Mouse (Mus musculus): Measurements from ENCODE around the gene Esrrg.

The Esrrg gene

GRCm38 (mm10) chr1:187907871-187908270, 299.3 kb downstream of the Esrrg start:
- no peak for DNase-seq (ENCODE audit: low spot score in 2 of 2)

- DNase-seq (ENCODE audit: low spot score in 2 of 2) = no peak
Measured at GRCm38 (mm10) chr1:187910718-187911117, 302.1 kb downstream of the Esrrg start.

DNA sequence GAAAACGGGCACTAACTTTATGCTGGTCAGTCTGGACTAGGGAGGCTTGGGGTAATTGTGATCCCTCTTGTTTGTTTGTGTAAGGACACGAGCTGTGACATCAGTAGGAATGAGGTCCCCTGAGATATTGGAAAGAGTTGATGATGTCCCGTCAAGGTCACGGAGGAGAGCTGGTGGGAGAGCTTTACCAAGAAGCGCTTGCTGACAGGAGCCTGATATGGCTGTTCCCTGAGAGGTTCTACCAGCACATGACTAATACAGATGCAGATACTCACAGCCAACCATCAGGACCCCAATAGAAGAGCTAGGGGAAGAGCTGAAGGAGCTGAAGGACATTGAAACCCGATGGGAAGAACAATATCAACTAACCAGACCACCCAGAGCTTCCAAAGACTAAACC, 302.6 kb downstream of the Esrrg start:
- no peak for DNase-seq (ENCODE audit: low spot score in 2 of 2)

GRCm38 (mm10) chr1:187918303-187918702, 309.7 kb downstream of the Esrrg start:
- DNase-seq (ENCODE audit: low spot score in 2 of 2) = no peak

DNA sequence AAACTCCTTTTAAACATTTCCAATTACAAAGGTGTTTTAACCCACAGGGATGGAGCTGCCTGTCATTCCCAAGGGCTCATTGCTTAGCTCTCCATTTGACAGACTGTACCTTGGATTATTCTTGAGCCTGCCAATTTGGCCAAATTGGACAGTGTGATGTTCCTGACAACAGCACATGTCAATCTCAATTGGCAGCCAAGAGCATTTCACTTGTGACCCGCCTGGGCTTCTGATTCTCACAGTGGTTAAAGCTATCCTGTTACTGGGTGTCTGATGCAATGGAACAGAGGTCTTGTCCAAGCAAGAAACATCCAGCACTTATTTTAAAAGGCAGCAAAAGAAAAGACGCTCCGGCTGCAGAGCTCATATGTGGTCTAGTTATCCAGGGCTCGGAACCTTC, 310.3 kb downstream of the Esrrg start:
- DNase-seq (ENCODE audit: low spot score in 2 of 2) = no peak

- DNase-seq (ENCODE audit: low spot score in 2 of 2) = no peak
Measured at GRCm38 (mm10) chr1:187920156-187920777, 311.7 kb downstream of the Esrrg start.

DNA sequence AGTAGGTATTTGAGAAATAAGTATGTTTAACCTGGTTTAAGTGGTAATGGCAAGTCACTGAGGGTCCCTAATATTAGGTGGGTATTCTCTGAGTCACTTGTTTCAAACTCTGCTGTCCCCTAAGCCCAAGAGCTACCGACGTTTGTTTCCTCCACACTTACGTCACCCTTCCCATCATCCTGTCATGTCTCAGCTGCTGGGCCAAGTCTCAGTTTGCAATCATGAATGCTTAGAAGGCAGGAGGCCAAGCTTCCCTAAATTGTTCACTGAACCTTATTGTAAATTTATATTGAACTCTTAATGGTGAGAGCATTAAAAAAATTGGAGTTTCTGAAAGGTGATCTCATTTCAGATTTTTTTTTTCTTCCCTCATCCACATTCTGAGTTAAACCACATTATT, 322.6 kb downstream of the Esrrg start:
- DNase-seq (ENCODE audit: low spot score in 2 of 2) = no peak

DNA sequence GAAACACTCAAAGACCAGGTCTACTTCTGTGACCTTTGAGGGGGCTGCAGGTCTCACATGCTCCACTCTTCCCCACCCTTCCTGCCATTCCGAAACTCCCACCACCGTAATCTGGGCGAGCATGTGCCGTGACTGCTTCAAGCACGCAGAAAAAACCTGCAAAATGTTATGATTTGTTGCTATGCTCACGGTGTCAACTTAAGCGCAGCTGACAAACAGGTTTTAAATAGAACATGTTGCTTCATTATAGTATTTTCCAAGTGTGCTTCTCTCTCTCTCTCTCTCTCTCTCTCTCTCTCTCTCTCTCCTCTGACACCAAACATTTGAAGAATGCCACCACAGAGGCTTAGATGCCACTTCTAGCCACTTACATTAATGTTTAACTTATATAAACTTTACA, 330.1 kb downstream of the Esrrg start:
- DNase-seq (ENCODE audit: low spot score in 2 of 2) = no peak

- DNase-seq (ENCODE audit: low spot score in 2 of 2) = no peak
Measured at GRCm38 (mm10) chr1:187939078-187939477, 330.5 kb downstream of the Esrrg start.

GRCm38 (mm10) chr1:187951506-187951905, 342.9 kb downstream of the Esrrg start:
- no peak for DNase-seq (ENCODE audit: low spot score in 2 of 2)

GRCm38 (mm10) chr1:187956702-187957101, 348.1 kb downstream of the Esrrg start:
- no peak for DNase-seq (ENCODE audit: low spot score in 2 of 2)

DNA sequence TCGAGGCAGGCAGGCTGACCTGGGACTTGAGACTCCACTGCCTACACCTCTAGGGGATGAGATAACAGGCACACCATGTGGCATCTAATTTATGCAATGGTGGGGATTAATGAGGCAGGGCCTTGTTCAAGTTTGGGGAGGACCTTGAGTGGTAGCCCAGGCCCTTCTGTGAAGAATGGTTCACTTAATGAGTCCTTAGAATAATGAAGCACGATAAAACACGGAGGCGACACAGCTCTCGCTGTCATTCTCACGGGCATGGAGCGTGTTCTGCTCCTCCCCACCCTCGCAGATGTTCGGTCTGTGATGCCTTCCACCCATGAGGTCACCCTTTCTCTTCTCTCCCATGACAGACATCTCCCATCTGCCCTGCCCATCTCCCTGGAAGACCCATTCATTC, 350.6 kb downstream of the Esrrg start:
- DNase-seq (ENCODE audit: low spot score in 2 of 2) = no peak

DNA sequence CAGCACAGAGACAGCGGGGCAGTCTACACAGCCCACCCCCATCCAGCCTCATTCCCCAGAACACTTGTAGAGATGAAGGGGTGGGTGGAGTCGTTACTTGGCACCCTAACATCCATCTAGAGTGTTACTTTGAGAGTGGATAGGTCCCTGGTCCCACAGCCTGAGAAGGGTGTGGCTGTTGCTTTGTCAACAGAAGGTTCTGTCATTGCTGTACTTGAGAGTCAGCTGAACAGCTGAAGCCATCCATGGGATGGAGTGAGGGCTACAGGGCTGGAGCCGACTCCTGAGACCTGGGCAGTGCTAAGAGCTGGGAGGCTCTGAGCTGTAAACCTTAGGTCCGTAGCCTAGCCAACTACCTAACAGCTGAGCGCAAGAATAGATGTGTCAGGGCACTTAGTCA, 352.9 kb downstream of the Esrrg start:
- DNase-seq (ENCODE audit: low spot score in 2 of 2) = no peak

GRCm38 (mm10) chr1:187964829-187965760, 356.5 kb downstream of the Esrrg start:
- DNase-seq (ENCODE audit: low spot score in 2 of 2) = no peak

DNA sequence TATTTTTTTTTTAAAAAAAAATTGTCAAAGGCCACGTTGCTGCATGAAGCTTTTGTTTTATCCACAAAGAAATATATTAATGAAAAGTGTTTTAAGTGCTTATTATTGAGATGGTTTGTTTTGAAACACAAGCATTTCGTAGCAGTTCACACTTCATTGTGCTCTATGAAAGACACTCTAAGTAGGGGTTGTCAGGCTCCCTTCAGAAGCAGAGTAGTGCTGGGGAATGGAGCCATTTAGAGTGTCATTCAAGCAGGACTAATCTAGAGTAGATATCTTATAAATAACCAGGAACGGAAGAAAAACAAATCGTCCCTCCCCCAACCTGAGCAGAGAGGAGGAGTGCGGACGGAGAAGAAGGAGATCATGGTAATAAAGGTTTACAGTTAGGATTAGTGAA, 357.3 kb downstream of the Esrrg start:
- no peak for DNase-seq (ENCODE audit: low spot score in 2 of 2)

DNA sequence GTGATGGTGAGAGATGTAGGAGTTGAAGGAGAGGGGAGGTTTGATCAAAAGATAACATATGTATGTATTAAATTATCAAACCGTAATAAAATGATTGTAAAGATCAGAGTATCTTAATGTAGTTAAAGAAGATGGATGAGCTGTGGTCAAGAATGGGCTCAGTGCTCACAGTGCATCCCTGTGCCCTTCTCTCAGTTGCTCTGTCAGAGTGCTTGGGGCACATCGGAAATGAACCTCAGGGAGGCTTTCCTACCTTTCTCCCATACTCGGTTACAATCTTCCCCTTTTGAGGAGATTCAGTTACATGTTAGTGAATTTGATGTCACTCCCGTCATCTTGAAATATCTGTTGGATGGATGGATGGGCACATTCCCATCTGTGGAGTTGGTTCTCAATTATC, 359.8 kb downstream of the Esrrg start:
- DNase-seq (ENCODE audit: low spot score in 2 of 2) = no peak

- DNase-seq (ENCODE audit: low spot score in 2 of 2) = no peak
Measured at GRCm38 (mm10) chr1:187969491-187969890, 360.9 kb downstream of the Esrrg start.

DNA sequence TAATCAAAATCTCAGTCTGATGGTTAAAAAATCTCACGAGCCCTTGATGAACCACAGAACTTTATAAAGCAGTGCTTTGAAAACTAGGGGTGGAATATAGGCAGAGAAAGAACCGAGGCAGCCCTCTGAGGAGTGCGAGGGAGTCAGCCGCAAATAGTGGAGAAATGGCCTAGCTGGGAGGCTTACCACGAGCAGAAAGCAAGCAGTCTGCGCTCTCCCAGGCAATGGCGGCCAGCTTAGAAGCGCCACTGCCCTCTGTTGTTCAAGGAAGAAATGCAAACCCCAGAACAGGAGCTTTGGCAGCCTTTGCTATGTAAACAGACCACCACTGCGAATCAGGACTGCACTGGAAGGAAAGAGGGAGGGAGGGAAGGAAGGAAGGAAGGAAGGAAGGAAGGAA, 365.8 kb downstream of the Esrrg start:
- DNase-seq (ENCODE audit: low spot score in 2 of 2) = no peak

DNA sequence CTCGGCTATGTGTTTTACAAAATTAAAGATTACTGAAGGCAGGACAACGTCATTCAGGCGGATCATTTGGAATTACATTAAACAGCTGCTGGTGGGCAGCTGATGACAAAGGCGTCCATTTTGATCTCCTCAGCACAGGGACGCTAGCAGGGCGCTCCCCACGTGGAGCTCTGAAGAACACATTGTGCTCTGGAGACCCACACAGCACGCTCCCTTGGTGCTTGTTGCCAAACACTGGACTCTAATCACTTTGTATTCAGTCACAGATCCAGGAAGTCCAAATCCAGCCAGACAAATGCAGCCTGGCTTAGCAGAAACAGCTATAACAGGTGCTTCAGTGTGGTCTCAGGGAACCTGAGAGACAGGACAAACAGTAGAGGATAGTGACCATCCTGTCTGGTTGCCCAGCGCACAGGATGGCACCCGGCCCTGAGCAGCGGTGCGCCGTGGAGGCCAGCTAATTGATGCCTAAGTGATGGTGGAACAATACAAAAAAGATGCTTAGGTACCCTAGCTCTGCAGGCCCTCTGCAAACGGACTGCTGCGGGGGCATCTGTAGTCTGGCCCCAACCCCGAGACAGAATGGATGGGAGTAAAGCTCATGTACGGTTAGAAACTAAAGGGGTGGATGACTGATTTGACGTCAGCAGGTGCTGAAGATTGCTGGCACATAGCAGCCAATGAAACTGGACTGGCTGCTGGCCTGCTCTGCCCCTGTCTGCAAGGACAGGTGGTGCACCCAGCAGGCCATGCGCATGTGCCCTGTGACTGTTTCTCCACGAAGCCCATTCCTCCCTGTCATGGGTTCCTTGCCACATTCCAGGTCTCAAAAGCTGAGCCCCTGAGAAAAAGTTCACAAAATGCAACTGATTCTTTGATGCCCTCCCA, 367.1 kb downstream of the Esrrg start:
- DNase-seq (ENCODE audit: low spot score in 2 of 2) = no peak

- DNase-seq (ENCODE audit: low spot score in 2 of 2) = peak in 1 of 2 experiments; percentile 0
Measured at GRCm38 (mm10) chr1:187976353-187976730, 367.8 kb downstream of the Esrrg start.

DNA sequence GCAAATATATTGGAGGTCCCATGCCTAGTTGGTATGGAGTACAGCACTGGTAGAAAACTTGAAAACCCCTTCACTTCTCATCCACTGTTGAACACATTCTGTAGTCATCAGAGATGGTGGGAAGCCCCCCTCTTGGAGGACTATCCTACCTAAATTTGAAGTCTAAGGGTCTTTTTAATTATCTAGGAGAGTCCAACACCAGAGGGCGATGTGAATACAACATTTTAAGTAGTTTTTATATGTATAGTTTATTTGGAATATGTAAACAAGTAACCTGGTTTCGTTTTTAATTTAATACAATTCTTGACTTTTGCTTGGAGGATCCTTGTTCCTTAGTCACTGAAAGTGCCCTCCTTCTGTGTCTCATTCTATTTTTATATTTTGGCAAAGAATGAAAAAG, 372.4 kb downstream of the Esrrg start:
- DNase-seq (ENCODE audit: low spot score in 2 of 2) = no peak

DNA sequence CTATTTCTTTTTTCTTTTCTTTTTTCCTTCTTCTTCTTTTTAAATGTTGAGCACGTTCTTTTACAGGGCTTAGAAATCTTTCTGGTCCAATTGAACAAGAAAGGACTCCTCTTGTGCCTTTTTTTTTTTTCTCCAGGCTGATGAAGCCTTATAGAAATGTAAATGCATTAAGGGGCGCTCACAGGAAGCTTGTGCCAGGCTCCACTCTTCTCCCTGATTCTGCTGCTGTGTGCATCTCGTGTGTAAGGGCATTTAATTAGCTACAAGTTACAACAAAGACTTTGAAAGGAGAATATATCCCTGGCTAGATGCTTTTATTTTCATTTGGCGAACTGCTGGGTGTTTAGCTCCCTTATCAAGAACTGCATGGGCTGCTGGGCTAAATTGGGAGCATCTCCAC, 374.6 kb downstream of the Esrrg start:
- no peak for DNase-seq (ENCODE audit: low spot score in 2 of 2)

All from natural killer cell, adult 2 months (primary cell).